Mouse (Mus musculus) layer of hippocampus, adult 9-10 months (tissue): ENCODE measurements around the gene Ccdc85c.

Source experiments
- DNase-seq: peaks from one replicate; pipeline ENCODE4 v3.0.0; 2022; ENCODE audit warnings: low spot score

Gene Ccdc85c

GRCm38 (mm10) chr12:108294620-108295019 is 19.4 kb upstream of the Ccdc85c start:
- no peak for DNase-seq

GRCm38 (mm10) chr12:108292957-108293356 is 17.7 kb upstream of the Ccdc85c start:
- DNase-seq: peak; percentile 66

DNA sequence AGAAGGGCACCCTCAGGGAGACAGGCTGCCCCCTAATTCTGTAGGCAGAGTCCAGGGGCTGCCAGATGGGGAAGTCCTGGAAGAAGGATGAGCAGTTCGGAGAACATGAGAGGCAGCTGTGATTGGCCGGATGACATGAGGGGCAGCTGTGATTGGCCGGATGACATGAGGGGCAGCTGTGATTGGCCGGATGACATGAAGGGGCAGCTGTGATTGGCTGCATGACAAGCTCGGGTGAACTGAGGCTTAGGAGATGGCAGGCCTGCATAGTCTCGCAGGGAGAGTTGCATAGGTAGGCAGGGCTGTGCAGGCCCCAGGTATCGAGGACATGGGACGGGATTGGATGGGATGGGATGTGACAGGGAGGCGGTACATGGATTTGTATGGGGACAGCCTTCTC is 17.2 kb upstream of the Ccdc85c start:
- no peak for DNase-seq

GRCm38 (mm10) chr12:108288127-108288880 is 13.1 kb upstream of the Ccdc85c start:
- no peak for DNase-seq

DNA sequence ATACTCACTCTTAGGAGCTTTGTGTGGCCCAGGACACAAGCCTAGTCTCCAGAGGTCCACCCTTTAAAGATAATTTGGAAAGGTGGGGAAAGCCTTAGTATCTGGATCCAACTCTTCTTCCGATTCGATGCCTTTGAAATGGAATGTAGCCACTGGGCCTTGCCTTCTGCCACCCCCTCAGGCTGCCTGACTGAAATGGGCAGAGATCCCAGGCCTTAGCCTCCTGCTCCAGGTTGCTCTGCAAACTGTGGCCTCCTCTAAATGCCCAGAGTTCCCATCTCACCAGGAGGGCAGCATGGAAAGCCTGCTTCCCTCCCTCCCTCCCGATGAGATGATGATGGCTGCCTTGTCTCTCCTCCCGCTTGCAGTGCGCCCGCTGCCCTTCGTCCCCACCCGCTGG is 11.8 kb upstream of the Ccdc85c start:
- no peak for DNase-seq

DNA sequence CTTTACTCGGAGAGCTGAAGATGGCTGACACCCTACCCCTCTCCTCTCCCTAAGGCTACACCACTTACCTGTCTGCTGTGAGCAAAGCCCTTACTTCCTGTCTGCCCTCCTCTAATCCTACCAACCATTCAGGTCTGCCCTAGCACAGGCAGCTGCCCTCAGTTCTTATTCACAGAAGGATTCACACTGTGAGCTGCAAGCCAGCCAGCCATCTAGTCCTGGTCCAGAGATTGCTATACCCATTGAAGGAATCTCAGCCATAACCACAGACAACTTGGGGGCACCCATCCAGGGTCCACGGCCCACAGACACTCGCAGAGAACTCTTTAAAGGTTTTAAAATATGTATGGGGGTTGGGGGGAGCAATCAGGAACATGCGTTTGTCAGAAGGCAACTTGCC is 11.2 kb upstream of the Ccdc85c start:
- no peak for DNase-seq

DNA sequence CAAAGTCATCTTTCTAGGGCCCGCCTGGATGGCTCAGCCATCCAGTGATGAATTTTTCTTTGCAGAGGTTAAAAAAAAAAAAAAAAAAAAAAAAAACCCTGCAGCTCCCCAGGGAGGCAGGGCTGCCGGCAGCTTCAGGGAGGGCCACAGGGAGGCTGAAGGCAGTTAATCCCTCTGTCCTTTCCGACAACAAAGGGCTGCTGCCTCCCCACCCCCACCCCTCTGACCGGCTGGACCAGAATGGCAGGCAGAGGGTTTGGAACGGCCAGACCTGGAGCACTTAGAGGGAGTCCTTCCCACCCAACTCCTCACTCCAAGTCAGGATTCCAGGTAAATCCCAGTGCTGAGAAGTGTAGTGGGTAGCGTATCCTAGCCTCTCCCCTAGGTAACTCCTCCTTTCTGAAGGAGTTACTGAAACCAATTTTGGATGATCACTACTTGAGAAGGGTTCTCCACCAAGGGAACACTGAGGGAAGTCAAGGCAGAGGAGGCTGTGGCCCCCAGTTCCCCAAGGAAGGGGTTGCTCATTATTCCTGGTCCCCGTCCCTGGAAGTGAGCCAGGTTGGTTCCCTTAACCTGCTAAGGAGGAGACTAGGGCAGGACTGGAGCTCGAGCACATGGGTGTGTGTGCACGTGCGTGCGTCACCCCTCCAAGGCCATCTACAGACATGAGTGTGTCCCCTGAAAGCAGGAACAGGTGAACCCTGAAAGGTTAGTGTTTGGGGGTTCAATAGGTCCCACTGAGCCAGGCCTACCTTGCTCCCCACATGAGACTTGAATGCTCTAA is 10.2 kb upstream of the Ccdc85c start:
- no peak for DNase-seq

DNA sequence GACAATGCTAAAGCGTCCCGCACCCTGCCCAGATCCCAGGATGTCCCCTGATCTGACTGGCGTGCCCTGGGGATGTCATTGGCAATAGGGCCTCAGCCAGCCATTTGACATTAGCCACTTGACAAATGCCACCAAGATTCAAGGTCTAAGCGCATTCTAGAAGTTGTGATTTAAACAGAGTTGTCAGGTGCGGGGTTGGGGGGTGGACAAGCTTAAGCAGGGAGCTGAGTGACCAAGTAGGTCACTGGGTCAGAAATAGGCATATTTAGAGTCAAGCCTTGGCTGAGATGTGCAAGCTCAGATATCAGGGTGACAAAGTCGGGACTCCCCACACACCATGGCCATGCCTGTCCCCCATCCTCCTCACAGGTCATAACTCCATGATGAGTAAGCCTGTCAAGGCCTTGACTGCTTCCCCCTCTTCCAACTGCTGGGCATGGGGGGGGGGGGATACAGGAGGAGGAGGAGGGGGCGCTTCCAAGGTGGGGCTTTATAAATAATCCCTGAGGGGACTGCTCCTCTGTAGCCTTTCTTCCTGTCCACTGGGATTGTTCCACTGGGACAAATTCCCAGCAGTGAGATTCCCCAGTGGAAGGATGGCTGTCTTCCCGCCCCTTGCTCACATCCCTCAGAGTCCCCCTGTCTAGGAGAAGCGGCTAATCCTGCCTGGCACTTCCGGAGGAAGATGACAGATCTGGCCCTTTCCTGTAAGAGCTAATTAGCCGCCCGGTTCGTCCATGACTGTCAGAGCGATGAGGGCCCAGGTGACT is 9.4 kb upstream of the Ccdc85c start:
- DNase-seq: no peak

- no peak for DNase-seq
These were observed 3.1 kb upstream of the Ccdc85c start for GRCm38 (mm10) chr12:108278221-108278918.

GRCm38 (mm10) chr12:108277341-108277841 is 2.2 kb upstream of the Ccdc85c start:
- DNase-seq: no peak

DNA sequence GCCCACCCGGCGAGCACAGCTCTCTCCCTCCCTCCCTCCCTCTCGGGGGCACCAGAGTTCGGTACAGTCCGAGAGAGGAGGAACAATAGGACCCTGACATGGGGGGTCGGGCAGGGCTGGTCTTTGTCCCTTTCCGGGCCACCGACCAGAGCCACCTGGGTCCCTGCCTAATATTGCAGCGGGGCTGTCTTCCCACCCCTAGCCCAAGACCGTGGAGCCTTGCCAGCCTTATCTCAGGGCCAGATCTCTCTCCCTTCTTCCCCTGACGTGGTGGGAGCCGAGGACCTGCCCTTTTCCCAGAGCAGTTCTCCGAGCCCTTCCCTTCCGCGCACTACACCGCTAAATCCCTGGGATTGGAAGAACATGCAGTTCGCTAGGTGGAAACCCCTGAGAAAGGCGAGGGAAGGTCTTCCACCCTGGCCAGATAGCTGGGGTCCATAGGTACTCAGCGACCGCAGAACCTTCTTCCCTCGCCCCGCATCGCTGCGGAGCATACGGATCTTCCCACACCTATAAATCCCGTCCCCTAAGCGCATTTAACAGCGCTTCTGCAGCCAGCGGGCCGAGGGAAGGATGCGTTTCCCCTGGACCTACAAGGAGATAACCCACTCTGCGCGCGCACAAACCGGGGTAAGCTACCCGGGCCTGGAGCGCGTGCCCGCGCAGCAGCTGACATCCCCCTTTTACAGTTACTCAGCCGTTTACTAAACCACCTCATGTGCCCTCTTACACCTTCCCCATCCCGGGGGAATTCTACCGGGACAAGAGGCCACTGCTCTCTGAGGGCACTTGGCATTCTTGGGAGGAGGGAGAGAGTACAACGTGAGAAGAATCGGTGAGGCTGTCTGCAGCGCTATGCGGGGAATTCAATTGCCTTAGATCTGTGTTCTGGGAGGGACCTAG is 946 bp upstream of the Ccdc85c start:
- peak; percentile 16 for DNase-seq

- DNase-seq: peak; percentile 78
These were observed 274 bp upstream of the Ccdc85c start for GRCm38 (mm10) chr12:108275508-108275890.

- no peak for DNase-seq
These were observed 971 bp downstream of the Ccdc85c start for GRCm38 (mm10) chr12:108274313-108274595.

GRCm38 (mm10) chr12:108273466-108274312 is 1.5 kb downstream of the Ccdc85c start:
- DNase-seq: no peak

DNA sequence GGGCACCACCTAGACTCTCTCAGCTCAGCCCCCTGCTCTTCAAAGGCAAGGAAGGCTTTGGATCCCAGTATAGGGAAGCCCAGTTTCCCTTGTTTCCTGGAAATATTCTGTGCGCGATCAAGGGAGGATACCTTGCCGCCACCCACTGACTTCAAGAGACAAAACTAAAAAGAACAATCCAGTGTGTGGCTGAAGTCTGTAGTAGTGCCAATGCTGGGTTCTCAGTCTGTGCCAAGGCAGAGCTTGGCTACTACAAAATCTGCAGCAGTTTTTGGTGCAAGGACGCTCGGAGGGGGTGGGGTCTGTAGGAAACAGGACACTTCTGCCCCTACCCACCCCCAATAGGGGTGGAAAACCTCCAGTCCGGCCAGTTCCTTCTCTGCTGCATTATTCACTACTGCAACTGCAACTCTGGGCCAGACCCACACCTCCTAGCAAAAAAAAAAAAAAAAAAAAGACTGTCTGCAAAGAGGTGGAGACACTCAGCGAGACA is 3.0 kb downstream of the Ccdc85c start:
- no peak for DNase-seq

- no peak for DNase-seq
These were observed 3.7 kb downstream of the Ccdc85c start for GRCm38 (mm10) chr12:108271351-108272142.

DNA sequence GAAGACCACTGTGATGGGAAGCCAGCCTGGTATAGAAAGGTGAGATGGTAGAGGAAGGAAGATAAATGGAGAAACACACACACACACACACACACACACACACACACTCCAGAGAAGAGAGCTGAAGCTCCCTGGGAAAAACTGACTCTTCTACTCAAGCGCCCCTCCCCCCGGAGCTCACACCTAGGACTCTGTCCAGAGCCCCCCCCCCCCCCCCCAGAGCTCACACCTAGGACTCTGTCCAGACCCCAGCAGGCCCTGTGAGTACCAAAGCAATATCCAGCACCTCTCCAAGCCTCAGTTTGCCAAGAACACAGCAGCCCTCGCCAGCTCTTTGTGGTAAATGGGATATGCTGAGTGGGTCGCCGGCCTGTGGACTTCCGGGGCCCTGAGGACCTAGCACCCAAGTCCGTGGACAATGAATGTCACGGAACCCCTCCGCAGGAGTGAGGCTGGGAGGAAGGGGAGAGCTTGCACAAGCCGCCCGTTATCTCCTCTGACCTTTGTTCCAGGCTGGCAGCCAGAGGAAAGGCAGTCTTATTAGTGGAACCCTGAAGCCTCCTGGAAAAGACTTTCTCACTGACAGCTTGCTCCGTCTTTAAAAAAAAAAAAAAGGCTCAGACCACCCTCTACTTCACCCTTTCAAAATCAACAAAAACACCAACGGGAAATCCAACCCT is 4.8 kb downstream of the Ccdc85c start:
- DNase-seq: no peak

DNA sequence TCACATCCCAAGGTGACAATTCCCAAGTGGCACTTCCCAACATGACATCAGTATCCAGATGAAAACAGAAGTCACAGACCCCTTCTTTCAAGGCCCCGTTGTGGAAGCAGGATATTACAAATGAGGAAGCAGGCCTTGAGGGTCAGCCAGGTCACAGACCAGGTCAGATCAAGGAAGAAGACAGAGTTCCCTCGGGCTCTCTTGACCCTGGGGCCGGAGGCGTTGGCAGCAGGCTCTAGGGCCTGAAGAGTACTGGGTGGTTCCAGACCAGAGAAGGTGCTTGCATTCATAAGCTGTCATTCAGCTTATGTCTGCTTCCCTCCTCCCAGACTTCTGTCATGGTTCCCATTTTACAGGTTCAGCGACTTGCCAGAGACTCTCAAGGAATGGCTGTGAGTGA is 5.5 kb downstream of the Ccdc85c start:
- DNase-seq: no peak

DNA sequence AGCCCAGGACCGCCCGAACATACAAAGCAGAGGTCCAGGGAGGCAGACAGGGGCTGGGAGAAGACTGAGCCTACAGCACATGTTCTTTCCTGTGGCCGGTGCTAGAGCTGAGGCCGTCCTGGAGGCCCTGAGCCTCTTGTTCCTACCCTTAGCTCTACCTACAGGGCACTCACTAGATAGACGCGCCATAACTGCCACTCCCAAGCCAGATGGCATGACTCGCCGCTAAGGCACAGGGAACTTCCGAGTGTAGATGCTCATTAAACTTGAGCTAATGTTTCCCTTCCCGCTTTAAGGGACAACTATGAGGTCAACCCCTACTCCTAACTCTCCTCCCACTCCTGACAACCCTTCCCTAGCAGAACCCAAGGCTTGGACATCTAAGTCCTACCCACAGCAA is 6.3 kb downstream of the Ccdc85c start:
- no peak for DNase-seq
